Mouse (Mus musculus): ENCODE results near the gene Glis3. TPM values are rescaled to one million over a fixed set of nuclear protein-coding genes. Genes with fewer than 3 reads are reported as not detected.

The Glis3 gene
- 0.77 and 1.2 TPM in 2 replicates for polyA plus RNA-seq (2015; fragmentation: Nextera tagmentation; extraction: Ambion mirVana)

DNA sequence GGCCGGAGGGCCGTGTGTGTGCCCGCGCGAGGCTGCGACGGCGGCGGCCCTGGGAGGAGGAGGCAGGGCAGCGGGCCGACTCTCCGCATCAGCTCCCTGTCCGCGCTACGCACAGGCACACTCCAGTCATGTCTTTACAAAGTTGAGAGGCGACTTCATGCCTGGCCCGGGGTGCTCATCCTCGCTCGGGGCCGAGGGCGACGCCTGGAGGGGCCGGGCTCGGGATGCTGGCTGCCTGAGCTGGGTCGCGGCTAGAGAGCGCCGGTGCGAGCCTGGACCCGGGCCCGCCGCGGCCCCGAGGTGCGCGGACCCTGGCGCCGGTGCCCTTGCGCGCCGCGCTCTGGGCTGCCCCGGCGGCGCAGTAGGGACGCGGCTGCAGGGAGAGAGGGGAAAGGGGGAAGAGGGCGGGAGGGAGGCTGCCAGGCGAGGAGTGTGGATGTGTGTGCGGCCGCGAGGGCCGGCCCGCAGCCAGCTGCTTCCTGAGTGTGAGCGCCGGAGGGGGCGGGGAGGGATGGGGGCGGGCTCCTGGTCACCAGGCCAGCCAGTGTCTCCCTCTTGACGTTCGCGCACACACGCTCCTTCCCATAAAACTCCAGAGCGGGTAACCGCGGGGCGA lies at the start of gene Glis3:
Gene Glis3 (minus strand): TSS at position 302 of the 616 bp plus-strand sequence.
- peak within 1 kb of the TSS; percentile 46 for H3K4me3 ChIP-seq
- H3K27me3 ChIP-seq: peaks cover 23% of the 10 kb centered on the region; the same call in 1 of the 2 replicates
- H3K4me2 ChIP-seq (replicated peaks): peak within 1 kb of the TSS; percentile 98
- no peaks in the 10 kb centered on the region for H3K9me3 ChIP-seq
- H3K36me3 ChIP-seq: no peaks in the 10 kb centered on the region
- peak within 1 kb of the TSS; percentile 48 for H3K9ac ChIP-seq (replicated peaks)
- H3K4me1 ChIP-seq: peaks cover 27% of the 10 kb centered on the region
- WGBS: under 1% methylated on average over 56 of the region's 66 CpGs
- ATAC-seq (replicated peaks): peak; percentile 88
- H3K27ac ChIP-seq (replicated peaks): no peak within 1 kb of the TSS

DNA sequence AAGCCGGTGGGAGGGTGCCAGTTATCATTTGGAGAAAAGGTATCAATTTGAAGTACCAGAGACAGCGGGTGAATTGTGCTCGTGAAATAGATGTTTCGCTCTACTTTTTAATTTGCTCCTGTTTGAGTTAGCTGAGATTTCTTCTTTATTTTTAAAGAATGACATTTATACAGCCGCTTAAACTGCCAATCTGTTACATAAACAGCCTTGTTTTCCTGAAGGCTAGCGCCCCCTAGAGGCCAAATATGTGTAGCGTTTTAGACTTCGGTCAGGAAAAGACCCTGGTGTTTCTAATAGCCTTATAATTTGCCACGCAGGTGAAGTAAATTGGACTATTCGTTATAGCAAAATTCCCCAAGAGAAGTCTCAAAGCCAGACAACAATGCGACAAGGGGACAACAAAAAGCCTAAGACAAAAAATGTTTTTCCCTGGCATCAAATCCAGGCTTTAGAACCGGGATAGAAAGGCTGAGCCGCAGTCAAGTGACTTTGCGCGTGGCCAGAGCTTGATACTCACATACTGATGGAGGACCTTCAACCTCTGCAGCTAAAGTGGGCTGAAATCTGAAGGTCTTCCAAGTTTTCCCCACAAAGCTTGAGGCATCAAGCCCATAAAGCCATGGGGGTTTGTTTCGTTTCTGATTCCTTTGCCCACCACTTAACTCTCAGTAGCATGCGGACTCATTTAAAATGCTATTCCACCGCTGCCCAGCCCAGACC lies 46.4 kb upstream of the Glis3 start:
- ATAC-seq (replicated peaks): no peak
- no peaks in the 10 kb centered on the region for H3K9me3 ChIP-seq

DNA sequence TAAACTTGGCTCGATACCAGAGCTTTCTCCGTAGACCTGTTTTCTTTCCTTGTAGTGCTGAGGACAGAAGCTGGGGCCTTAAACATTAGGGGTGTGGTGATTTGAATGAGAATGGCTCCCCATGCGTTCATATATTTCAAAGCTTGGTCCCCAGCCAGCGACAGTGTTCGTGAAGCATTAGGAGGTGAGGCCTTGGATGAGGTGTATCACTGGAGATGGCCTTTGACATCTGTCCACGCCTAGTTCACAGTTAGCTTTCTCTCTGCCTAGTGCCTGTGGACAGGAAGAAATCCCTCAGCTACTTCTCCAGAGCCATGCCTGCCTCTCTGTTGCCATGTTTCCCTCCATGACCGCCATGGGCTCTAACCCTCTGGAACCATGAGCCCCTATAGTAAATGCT lies 44.8 kb upstream of the Glis3 start:
- Histone ChIP-seq H3K4me3 (no peak overlapping the region), H3K4me1 (no peaks in the 10 kb centered on the region), H3K36me3 (no peaks in the 10 kb centered on the region), H3K4me2 (replicated peaks) (no peak overlapping the region), H3K9me3 (no peaks in the 10 kb centered on the region), H3K27me3 (no peaks in the 10 kb centered on the region), H3K9ac (replicated peaks) (no peak overlapping the region), H3K27ac (replicated peaks) (no peak overlapping the region)
- ATAC-seq (replicated peaks): no peak
- 79% methylated on average over 7 of the region's 7 CpGs for WGBS

More for the DNA sequence above, 46.4 kb upstream of the Glis3 start:
- WGBS: 51% methylated on average over 18 of the region's 18 CpGs
- Histone ChIP-seq H3K4me2 (replicated peaks) (no peak overlapping the region), H3K9ac (replicated peaks) (no peak overlapping the region), H3K27me3 (no peaks in the 10 kb centered on the region), H3K4me3 (no peak overlapping the region), H3K36me3 (no peaks in the 10 kb centered on the region), H3K27ac (replicated peaks) (no peak overlapping the region), H3K4me1 (no peaks in the 10 kb centered on the region)

DNA sequence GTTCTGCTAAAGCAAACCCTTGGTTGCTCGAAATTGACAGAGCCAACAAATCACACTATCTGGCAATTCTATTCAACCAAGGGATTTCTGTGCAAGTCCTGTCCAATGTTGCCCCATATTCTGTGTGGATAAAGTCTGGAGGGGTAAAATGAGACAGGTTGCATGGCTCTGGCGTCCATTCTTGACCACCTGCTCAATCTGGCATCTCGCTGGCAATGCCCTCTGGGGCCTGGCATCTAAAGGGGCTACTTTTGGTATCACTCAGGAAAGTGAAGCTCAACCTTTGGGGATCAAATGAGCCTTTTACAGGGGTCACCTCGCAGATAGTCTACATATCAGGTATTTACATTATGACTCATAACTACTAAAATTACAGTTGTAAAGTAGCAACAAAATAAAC lies 42.7 kb upstream of the Glis3 start:
- Histone ChIP-seq H3K4me2 (replicated peaks) (no peak overlapping the region), H3K9ac (replicated peaks) (no peak overlapping the region), H3K4me3 (no peak overlapping the region), H3K9me3 (no peaks in the 10 kb centered on the region), H3K4me1 (no peaks in the 10 kb centered on the region), H3K36me3 (no peaks in the 10 kb centered on the region), H3K27ac (replicated peaks) (no peak overlapping the region), H3K27me3 (no peaks in the 10 kb centered on the region)
- WGBS: 87% methylated on average over 4 of the region's 4 CpGs
- no peak for ATAC-seq (replicated peaks)

DNA sequence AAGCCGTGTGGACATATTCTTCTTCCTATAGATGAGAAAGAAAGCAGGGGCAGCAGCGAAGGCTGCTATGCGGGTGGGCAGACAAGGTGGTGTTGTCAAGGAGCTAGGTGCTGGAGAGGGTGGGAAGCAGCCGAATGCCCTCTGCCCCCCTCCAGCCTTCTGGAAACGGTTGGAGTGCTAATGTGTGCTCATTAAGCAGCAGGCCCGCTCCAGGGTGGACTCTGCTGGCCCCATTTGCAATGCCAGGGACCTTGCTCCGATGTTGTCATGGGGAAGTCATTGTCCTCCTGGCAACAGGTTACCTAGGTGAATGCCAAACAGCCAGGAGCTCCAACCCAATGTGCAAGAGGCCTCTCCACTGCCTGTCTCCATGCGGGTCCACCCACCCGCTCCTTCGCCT lies 42.0 kb upstream of the Glis3 start:
- no peak overlapping the region for H3K4me3 ChIP-seq
- no peak overlapping the region for H3K9ac ChIP-seq (replicated peaks)
- no peaks in the 10 kb centered on the region for H3K9me3 ChIP-seq
- H3K27ac ChIP-seq (replicated peaks): no peak overlapping the region
- H3K4me2 ChIP-seq (replicated peaks): no peak overlapping the region
- no peaks in the 10 kb centered on the region for H3K4me1 ChIP-seq
- no peak for ATAC-seq (replicated peaks)
- 80% methylated on average over 10 of the region's 10 CpGs for WGBS
- no peaks in the 10 kb centered on the region for H3K36me3 ChIP-seq
- no peaks in the 10 kb centered on the region for H3K27me3 ChIP-seq

DNA sequence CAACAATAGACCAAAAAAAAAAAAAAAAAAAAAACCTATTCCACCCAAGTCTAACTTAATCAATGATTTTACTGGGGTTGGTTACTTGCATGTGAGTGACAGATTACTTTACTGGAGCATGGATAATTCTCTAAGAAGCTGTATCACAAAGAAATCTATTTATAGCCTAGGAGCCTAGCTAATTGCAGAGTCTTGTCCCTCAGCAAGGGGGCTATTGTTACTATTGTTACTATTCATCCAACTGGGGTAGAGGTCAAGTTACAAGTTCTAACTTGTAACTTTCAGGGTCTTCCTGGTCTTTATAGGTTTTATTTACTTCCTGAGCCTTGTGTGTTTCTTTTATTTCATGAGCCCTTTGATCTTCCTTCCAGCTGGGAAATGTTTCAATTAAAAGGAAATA lies 40.1 kb upstream of the Glis3 start:
- H3K4me1 ChIP-seq: no peaks in the 10 kb centered on the region
- H3K27me3 ChIP-seq: no peaks in the 10 kb centered on the region
- no peaks in the 10 kb centered on the region for H3K36me3 ChIP-seq
- H3K9ac ChIP-seq (replicated peaks): no peak overlapping the region
- no peak overlapping the region for H3K4me3 ChIP-seq
- no peak overlapping the region for H3K4me2 ChIP-seq (replicated peaks)
- H3K27ac ChIP-seq (replicated peaks): no peak overlapping the region
- no peaks in the 10 kb centered on the region for H3K9me3 ChIP-seq
- no peak for ATAC-seq (replicated peaks)

DNA sequence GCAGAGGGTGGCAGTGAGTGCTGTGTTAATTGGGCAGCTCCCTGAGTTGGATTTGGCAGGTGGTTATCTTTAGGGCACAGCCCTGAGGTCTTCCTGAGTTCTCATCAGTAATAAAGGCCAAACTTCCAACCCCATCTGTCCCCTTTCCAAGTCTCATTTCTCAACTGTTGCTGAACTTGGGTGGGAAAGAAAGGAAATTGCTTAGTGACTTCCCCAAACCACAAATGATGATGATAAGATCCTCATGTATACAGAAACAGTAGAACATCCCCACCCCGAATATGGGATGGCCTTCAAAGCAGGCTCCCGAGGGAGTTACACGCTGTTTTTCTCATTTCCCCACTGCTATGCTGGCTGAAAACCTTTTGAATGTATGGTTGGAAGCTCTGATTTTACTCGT lies 34.8 kb upstream of the Glis3 start:
- Histone ChIP-seq H3K4me1 (no peaks in the 10 kb centered on the region), H3K9ac (replicated peaks) (no peak overlapping the region), H3K4me2 (replicated peaks) (no peak overlapping the region), H3K9me3 (no peaks in the 10 kb centered on the region), H3K36me3 (no peaks in the 10 kb centered on the region), H3K4me3 (no peak overlapping the region), H3K27me3 (no peaks in the 10 kb centered on the region), H3K27ac (replicated peaks) (no peak overlapping the region)
- ATAC-seq (replicated peaks): no peak
- WGBS: 83% methylated on average over 4 of the region's 4 CpGs

DNA sequence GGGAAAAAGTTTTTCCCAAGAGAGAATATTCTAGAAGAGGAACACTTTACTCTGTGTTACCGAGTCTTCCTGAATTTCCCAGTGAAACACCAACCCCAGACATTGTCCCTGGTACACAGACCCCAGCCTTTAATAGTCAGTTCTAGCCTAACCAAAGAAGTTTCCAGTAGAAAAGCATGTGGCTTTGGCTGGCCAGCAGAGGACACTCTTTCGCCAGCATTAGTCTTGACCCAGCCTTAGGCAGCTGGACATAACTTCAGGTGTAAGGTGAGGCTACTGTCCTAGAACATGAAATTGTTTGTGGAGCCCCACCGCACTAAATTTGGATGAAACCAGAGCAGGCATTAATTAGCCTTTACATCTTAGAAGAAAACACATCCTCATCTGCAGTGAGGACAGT lies 17.8 kb upstream of the Glis3 start:
- H3K36me3 ChIP-seq: no peaks in the 10 kb centered on the region
- no peaks in the 10 kb centered on the region for H3K9me3 ChIP-seq
- H3K4me2 ChIP-seq (replicated peaks): no peak overlapping the region
- no peak overlapping the region for H3K27ac ChIP-seq (replicated peaks)
- H3K9ac ChIP-seq (replicated peaks): no peak overlapping the region
- no peak for ATAC-seq (replicated peaks)
- H3K4me1 ChIP-seq: no peaks in the 10 kb centered on the region
- no peak overlapping the region for H3K4me3 ChIP-seq
- WGBS: 79% methylated on average over 3 of the region's 3 CpGs
- H3K27me3 ChIP-seq: no peaks in the 10 kb centered on the region

DNA sequence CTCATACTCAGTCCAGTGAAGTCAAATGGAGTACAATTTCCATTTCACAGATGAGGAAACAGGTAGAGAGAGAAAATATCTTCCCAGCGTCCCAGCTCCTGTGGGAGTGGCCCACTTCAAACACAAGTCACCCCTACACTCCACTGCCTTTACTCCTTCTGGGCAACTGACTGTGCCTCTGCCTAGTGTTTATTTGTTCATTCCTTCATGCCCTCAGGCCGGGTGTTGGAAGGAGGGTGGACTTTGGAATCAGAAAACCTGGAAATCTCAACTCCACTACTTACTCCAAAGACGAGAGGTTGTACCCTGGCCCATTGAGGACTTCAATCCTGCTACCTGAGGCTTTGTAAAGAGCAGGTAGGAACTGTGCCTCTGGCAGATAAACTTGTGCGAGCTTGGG lies 6.5 kb upstream of the Glis3 start:
- 78% methylated on average over 4 of the region's 4 CpGs for WGBS
- Histone ChIP-seq H3K9me3 (no peaks in the 10 kb centered on the region), H3K9ac (replicated peaks) (no peak overlapping the region), H3K4me3 (no peak overlapping the region), H3K4me1 (0 out of 2 replicates have a peak, but pooled peaks cover 5% of the 10 kb centered on the region), H3K4me2 (replicated peaks) (no peak overlapping the region), H3K36me3 (no peaks in the 10 kb centered on the region), H3K27me3 (no peaks in the 10 kb centered on the region), H3K27ac (replicated peaks) (no peak overlapping the region)
- no peak for ATAC-seq (replicated peaks)

DNA sequence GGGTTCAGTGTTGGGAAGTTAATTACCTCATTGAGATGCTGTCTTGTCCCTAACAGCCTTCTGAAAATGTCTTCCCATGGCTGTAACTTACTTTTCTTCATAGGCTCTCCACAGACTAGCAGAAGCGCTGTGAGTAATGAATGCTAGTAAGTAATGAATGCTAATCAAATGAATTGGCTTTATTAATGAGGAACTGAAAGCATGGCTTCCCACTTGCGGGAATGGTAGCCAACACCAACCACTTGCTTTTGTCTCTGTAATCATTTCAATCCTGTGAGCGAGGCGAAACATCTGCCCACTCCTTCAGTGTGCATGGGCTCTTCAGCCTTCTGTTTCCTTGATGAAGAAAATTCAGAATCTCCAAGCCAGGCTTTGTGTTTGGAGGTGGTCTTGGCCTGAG lies 5.6 kb upstream of the Glis3 start:
- WGBS: 26% methylated on average over 4 of the region's 4 CpGs
- H3K9me3 ChIP-seq: no peaks in the 10 kb centered on the region
- H3K27ac ChIP-seq (replicated peaks): no peak overlapping the region
- H3K27me3 ChIP-seq: no peaks in the 10 kb centered on the region
- no peak for ATAC-seq (replicated peaks)
- no peak overlapping the region for H3K4me3 ChIP-seq
- 0 out of 2 replicates have a peak, but pooled peaks cover 5% of the 10 kb centered on the region for H3K4me1 ChIP-seq
- no peaks in the 10 kb centered on the region for H3K36me3 ChIP-seq
- no peak overlapping the region for H3K9ac ChIP-seq (replicated peaks)
- H3K4me2 ChIP-seq (replicated peaks): no peak overlapping the region

DNA sequence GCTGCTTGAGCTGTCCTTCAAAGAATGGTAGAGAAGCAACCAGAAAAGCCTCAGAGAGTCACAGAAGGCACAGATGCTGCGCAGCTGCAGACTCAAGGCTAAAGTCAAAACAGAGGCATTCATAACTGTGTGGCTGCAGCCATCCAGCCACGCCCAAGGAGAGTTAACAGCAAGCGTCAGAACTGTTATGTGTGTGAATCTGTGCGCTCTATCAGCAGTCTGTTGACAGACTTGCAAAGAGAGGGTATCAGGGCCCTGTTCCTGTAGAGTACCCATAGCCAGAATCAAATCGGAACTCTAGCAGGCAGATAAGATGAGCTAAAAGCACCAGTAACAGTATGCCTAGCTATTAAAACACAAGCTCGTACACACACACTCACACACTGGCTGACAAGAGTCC lies 4.5 kb upstream of the Glis3 start:
- no peak overlapping the region for H3K4me2 ChIP-seq (replicated peaks)
- ATAC-seq (replicated peaks): no peak
- no peak overlapping the region for H3K4me3 ChIP-seq
- no peak overlapping the region for H3K9ac ChIP-seq (replicated peaks)
- no peaks in the 10 kb centered on the region for H3K36me3 ChIP-seq
- WGBS: 92% methylated on average over 6 of the region's 6 CpGs
- H3K9me3 ChIP-seq: no peaks in the 10 kb centered on the region
- peaks cover 3% of the 10 kb centered on the region; the same call in 1 of the 2 replicates for H3K27me3 ChIP-seq
- H3K27ac ChIP-seq (replicated peaks): no peak overlapping the region
- peaks cover 12% of the 10 kb centered on the region for H3K4me1 ChIP-seq

DNA sequence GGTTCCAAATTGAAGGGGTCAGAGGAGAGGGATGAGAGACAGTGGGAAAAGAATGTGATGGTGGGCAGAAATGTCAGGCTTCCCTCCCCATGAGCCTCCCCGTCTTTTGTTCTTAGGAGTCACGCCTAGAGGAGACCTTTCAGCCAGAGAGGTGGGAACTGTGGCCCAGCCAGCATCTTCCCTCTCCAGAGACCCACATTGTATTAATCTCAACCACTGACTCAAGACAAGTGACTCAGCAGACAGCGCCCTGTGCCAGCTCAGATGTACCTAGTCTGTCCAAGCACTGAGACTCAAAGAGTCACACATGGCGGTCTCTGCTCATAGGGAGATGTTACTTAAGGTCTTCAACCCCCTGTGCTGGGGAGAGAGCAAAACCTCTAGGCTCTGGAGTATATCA lies 3.5 kb upstream of the Glis3 start:
- peaks cover 13% of the 10 kb centered on the region; the same call in 1 of the 2 replicates for H3K27me3 ChIP-seq
- 96% methylated on average over 4 of the region's 4 CpGs for WGBS
- peaks cover 22% of the 10 kb centered on the region for H3K4me1 ChIP-seq

More for the DNA sequence above, 3.5 kb upstream of the Glis3 start:
- no peak for ATAC-seq (replicated peaks)
- Histone ChIP-seq H3K9ac (replicated peaks) (no peak overlapping the region), H3K9me3 (no peaks in the 10 kb centered on the region), H3K4me2 (replicated peaks) (no peak overlapping the region), H3K36me3 (no peaks in the 10 kb centered on the region), H3K27ac (replicated peaks) (no peak overlapping the region), H3K4me3 (no peak overlapping the region)

Measured in forebrain, embryonic 15.5 days (tissue).